Mouse (Mus musculus) G1E (cell line): ENCODE data around the gene Rpl29. TPM values are rescaled to one million over a fixed set of nuclear protein-coding genes. Genes with fewer than 3 reads are reported as not detected.

ENCODE experiments used
- ATAC-seq: 2 replicates; pipeline ENCODE4 v1.8.0; 2016; ENCODE audit warnings: mild to moderate bottlenecking; ENCODE audit not compliant: insufficient number of reproducible peaks, poor library complexity, low FRiP score, severe bottlenecking; ENCODE audit errors: extremely low read depth
- DNase-seq: peaks from one replicate; pipeline ENCODE4 v3.0.0; 2012; ENCODE audit warnings: low spot score
- H3K27me3 ChIP-seq: 2 replicates; pipeline ENCODE4 v1.6.1; 2012; ENCODE audit warnings: mild to moderate bottlenecking, low read length, inconsistent platforms; ENCODE audit not compliant: insufficient read depth
- H3K36me3 ChIP-seq: replicated peaks from 2 replicates; pipeline ENCODE3; 2012; ENCODE audit warnings: mild to moderate bottlenecking, inconsistent platforms
- H3K4me1 ChIP-seq: 2 replicates; pipeline ENCODE4 v1.6.1; 2012; ENCODE audit warnings: low read depth, low read length, inconsistent platforms, mixed read lengths; ENCODE audit not compliant: insufficient read depth
- H3K4me3 ChIP-seq: 2 replicates; pipeline ENCODE4 v1.5.1; 2012; ENCODE audit warnings: low read depth, mild to moderate bottlenecking, inconsistent platforms, low read length, moderate library complexity, mixed read lengths
- H3K9me3 ChIP-seq: replicated peaks from 2 replicates; pipeline ENCODE4 v1.6.1; 2012; ENCODE audit warnings: inconsistent platforms
- CTCF ChIP-seq: IDR thresholded peaks from 2 replicates; pipeline ENCODE4 v1.5.1; 2012; ENCODE audit warnings: low read depth, low read length, inconsistent platforms, mixed read lengths
- GATA1 ChIP-seq: IDR thresholded peaks from 2 replicates; pipeline ENCODE4 v1.6.1; 2012; ENCODE audit warnings: borderline replicate concordance, low read length, inconsistent platforms, mixed read lengths
- GATA2 ChIP-seq: IDR thresholded peaks from 2 replicates; pipeline ENCODE4 v1.6.1; 2012; ENCODE audit warnings: low read depth, low read length, inconsistent platforms, borderline replicate concordance
- POLR2AphosphoS5 ChIP-seq: IDR thresholded peaks from 2 replicates; pipeline ENCODE4 v1.6.1; 2012; ENCODE audit warnings: low read depth, low read length, inconsistent platforms; ENCODE audit not compliant: insufficient replicate concordance
- TAL1 ChIP-seq: conservative IDR thresholded peaks from 2 replicates; pipeline ENCODE4 v1.6.1; 2012; ENCODE audit warnings: low read depth, low read length, inconsistent platforms, mixed read lengths
- polyA plus RNA-seq: library from polyadenylated mRNA; stranded (reverse); fragments of >175 nt; gene quantifications from 2 replicates; pipeline ENCODE4 v1.2.3, GENCODE M21; 2012
- total RNA-seq, 2 experiments: library from RNA; stranded (forward) in 1 of 2; stranded (reverse) in 1 of 2; fragments of 200-1000 nt in 1 of 2; fragments of >200 nt in 1 of 2; fragmentation: Nextera tagmentation in 1 of 2; gene quantifications; 2 replicates each; pipeline ENCODE4 v1.2.3; 2014 to 2017

The Rpl29 gene
- total and polyA plus RNA-seq, 3 experiments: 29.5 to 149 (median 81.1) TPM

DNA sequence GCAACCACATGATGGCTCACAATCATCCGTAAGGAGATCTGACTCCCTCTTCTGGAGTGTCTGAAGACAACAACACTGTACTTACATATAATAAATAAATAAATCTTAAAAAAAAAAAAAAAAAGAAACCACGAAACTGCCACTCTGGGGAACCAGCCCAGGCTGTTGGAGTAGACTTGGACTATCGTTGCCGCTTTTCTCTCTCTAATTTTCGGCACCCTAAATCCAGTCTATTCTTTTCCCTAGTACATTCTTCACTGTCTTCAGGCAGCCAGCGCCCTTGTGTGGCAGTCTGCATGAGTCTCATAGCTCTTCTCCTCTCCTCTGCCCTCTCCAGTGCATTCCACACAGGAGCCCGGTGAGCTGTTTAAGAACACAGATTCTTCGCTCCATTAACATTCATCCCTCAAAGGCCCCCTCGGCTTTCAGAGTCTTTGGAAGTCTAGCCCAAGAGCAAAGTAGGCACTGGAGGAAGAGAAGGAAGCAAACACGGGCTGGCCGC is 484 bp upstream of the Rpl29 start:
- no peaks in the 10 kb centered on the region for H3K9me3 ChIP-seq
- ATAC-seq (no peak), DNase-seq (no peak)
- H3K4me1 ChIP-seq: peaks cover 34% of the 10 kb centered on the region
- H3K4me3 ChIP-seq: peak overlapping the region; percentile 92
- H3K27me3 ChIP-seq: 0 out of 2 replicates have a peak, but pooled peaks cover 3% of the 10 kb centered on the region
- H3K36me3 ChIP-seq: peaks cover 38% of the 10 kb centered on the region
- TF ChIP-seq GATA2 (no peak), TAL1 (no peak), GATA1 (no peak), POLR2AphosphoS5 (no peak), CTCF (no peak)

DNA sequence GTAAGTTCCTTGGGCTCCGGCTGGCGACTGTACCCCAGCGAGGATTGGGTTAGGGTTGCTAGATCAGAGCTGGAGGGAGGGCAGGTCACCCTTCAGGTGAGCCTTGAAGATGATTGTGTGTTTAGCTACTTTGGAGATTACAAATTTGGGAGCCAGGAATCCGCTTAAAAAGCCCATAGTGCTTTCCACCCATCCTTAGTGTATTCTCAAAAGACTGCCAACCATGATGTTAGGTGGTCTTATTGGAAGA is 686 bp downstream of the Rpl29 start:
- H3K27me3 ChIP-seq: 0 out of 2 replicates have a peak, but pooled peaks cover 3% of the 10 kb centered on the region
- no peak for TF ChIP-seq CTCF
- H3K9me3 ChIP-seq: no peaks in the 10 kb centered on the region
- ATAC-seq (no peak), DNase-seq (no peak)
- H3K36me3 ChIP-seq: peaks cover 50% of the 10 kb centered on the region
- H3K4me1 ChIP-seq: peaks cover 45% of the 10 kb centered on the region
- peak overlapping the region; percentile 92 for H3K4me3 ChIP-seq

DNA sequence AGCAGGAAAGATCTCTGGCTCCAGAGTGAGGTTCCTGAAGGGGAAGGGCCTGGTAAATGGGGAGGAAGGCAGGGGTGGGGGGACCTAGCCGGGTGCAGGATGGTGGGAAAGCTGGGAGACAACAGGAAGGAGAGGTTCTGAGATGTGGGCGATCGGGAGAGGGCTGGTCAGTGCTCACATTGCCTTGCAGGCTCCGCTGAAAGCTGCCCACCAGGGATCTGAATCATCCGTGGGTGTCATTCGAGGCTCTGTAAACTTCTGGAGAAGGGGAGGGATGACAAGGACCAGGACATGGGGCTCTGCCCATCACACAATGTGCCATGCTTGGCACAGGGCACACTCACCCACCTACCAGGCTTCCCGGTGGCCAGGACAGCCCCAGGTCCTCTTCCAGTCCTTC is 4.1 kb downstream of the Rpl29 start:
- Histone ChIP-seq H3K36me3 (peaks cover 69% of the 10 kb centered on the region), H3K4me1 (peaks cover 75% of the 10 kb centered on the region), H3K4me3 (peak overlapping the region; percentile 21; the same call in 1 of the 2 replicates), H3K9me3 (no peaks in the 10 kb centered on the region), H3K27me3 (no peaks in the 10 kb centered on the region)
- no peak; the same call in 1 of the 2 replicates for TF ChIP-seq POLR2AphosphoS5
- no peak for TF ChIP-seq TAL1
- no peak for TF ChIP-seq CTCF
- DNase-seq (no peak), ATAC-seq (no peak)

DNA sequence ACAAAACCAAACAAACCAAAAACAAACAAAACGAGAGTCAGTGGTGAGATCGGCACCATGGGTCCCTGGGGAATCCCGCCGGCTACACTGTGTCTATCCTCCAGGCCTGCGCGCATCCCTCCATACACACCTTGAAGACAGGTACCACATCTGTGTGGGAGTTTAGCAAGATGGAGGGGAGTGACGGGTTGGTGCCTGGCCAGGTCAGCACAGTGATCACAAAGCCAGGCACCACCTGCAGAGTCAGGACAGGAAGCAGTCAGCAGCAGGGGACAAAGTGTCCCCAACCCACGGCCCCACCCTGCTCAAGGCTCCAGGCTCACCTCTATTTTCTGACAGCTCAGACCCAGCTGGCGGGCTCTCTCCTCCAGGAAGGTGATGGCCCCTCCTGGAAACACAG is 7.3 kb downstream of the Rpl29 start:
- Histone ChIP-seq H3K36me3 (peaks cover 61% of the 10 kb centered on the region), H3K27me3 (no peaks in the 10 kb centered on the region), H3K4me3 (peak overlapping the region; percentile 36; the same call in 1 of the 2 replicates), H3K9me3 (no peaks in the 10 kb centered on the region), H3K4me1 (peaks cover 70% of the 10 kb centered on the region)
- ATAC-seq (no peak), DNase-seq (no peak)
- no peak for TF ChIP-seq GATA1
- no peak for TF ChIP-seq TAL1
- TF ChIP-seq GATA2: no peak
- no peak for TF ChIP-seq CTCF
- no peak for TF ChIP-seq POLR2AphosphoS5

DNA sequence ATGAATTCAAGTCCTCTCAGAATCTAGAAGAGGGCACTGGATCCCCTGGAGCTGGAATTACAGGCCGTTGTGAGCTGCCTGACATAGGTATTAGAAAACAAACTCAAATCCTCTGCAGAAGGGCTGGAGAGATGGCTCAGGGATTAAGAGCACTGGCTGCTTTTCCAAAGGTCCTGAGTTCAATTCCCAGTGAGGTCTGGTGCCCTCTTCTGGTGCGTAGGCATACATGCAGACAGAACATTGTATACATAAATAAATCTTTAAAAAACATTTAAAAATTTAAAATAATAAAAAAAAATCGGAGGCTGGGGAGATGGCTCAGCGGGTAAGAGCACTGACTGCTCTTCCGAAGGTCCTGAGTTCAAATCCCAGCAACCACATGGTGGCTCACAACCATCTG is 13.4 kb downstream of the Rpl29 start:
- DNase-seq (no peak), ATAC-seq (no peak)
- Histone ChIP-seq H3K4me1 (peaks cover 30% of the 10 kb centered on the region), H3K9me3 (no peaks in the 10 kb centered on the region), H3K36me3 (peaks cover 35% of the 10 kb centered on the region), H3K27me3 (no peaks in the 10 kb centered on the region), H3K4me3 (no peak overlapping the region)
- TF ChIP-seq CTCF (no peak), TAL1 (no peak)

DNA sequence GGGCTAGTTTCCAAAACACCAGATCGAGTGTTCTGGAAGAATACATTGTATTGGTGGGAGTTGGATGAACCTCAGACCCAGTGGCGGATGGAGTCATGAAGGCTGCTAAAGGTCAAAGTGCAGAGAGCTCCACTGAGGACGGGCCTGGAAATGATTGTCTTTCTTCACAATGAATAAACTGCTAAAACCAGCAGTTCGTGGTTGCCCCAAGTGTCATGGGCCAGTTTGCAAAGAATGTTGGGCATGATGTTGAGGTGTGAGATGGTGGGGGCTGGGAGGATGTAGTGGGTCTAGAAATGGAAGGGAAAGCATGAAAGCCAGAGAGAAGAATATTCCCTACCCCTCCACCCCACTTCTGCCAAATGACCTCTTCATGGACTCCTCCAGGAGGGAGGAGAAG is 15.6 kb downstream of the Rpl29 start:
- peaks cover 5% of the 10 kb centered on the region for H3K27me3 ChIP-seq
- H3K4me1 ChIP-seq: peaks cover 32% of the 10 kb centered on the region
- DNase-seq: no peak
- TF ChIP-seq POLR2AphosphoS5: no peak
- no peak for TF ChIP-seq GATA2
- TF ChIP-seq GATA1: no peak
- TF ChIP-seq CTCF: no peak
- no peak for TF ChIP-seq TAL1
- ATAC-seq: no peak
- H3K36me3 ChIP-seq: peaks cover 33% of the 10 kb centered on the region
- H3K9me3 ChIP-seq: no peaks in the 10 kb centered on the region
- no peak overlapping the region for H3K4me3 ChIP-seq

GRCm38 (mm10) chr9:106447348-106447747 is 18.1 kb downstream of the Rpl29 start, which contains the start of the genes Abhd14b and Abhd14a:
Abhd14b (plus strand) TSS chr9:106447459.
Abhd14a (minus strand) TSS chr9:106447678.
- H3K36me3 ChIP-seq: peaks cover 25% of the 10 kb centered on the region
- no peak for TF ChIP-seq TAL1
- TF ChIP-seq GATA2: no peak
- no peak for TF ChIP-seq GATA1
- TF ChIP-seq POLR2AphosphoS5: no peak
- TF ChIP-seq CTCF: no peak
- H3K27me3 ChIP-seq: peaks cover 28% of the 10 kb centered on the region
- ATAC-seq (peak; percentile 74), DNase-seq (peak; percentile 83)
- H3K4me1 ChIP-seq: peaks cover 52% of the 10 kb centered on the region
- H3K9me3 ChIP-seq: no peaks in the 10 kb centered on the region
- H3K4me3 ChIP-seq: peak within 1 kb of the TSS; percentile 76
